Mouse (Mus musculus): Measurements from ENCODE around the gene Tmem184a. TPM values are rescaled to one million over a fixed set of nuclear protein-coding genes. Genes with fewer than 3 reads are reported as not detected.
A peak's percentile ranks its signal among the peaks of the same experiment; 100 is the strongest.

Gene Tmem184a
- total RNA-seq (2014; fragmentation: Nextera tagmentation), result not detected in 2 replicates
- total RNA-seq (2017), result 0.04 TPM in 1 of 2 replicates, not detected in the other

DNA sequence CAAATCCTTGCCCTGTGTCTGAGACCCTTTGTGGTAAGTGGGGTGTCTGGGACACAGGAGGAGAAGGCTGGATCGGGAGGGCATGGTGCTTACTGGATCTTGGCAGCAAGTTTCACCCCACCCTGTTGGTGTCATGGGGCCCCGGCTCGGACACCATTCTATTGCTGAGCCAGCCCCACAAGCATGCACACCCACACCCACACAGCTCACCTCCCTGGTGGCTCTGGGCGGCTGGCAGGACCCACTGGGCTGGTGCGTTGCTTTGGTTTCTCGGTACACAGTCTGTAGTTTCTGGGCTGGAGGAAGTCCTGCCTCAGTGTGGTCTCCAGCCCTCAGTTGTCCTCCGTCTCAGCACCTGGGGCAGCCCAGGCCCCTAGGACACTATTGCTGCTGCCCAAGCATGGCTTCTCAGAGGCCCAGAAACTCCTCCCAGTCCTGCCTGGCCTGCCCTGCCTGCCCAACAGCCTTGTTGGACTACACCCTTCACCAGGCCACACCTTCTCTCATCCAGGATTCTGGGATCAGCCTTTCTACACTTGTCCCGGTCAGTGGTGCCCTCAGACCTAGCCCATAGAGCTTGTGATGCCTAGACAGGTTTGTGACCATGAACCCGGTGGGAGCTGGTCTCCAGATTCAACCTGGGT lies at the start of gene Tmem184a:
TSS of gene Tmem184a (minus strand) at position 380 of the 644 bp plus-strand sequence.
- ATAC-seq (replicated peaks; ENCODE audit: poor library complexity, severe bottlenecking), result no peak

DNA sequence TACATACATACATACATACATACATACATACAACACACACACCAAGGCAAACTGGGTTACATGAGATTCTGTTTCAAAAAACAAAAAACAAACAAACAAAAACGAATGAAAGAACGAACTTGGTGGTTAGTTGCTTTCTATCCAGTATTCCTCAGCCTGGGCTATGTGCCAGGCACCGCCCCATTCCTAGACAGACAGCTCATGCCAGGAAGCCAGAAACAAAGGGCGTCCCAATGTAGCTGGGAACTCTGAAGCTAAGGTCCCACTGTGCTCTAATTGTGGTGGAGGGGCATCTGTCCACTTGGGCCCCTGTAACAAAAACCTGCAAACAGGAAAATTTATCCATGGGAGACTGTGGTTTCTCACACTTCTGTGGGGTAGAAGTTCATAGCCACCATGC lies 43.0 kb upstream of the Tmem184a start:
- no peak for ATAC-seq (replicated peaks; ENCODE audit: poor library complexity, severe bottlenecking)

DNA sequence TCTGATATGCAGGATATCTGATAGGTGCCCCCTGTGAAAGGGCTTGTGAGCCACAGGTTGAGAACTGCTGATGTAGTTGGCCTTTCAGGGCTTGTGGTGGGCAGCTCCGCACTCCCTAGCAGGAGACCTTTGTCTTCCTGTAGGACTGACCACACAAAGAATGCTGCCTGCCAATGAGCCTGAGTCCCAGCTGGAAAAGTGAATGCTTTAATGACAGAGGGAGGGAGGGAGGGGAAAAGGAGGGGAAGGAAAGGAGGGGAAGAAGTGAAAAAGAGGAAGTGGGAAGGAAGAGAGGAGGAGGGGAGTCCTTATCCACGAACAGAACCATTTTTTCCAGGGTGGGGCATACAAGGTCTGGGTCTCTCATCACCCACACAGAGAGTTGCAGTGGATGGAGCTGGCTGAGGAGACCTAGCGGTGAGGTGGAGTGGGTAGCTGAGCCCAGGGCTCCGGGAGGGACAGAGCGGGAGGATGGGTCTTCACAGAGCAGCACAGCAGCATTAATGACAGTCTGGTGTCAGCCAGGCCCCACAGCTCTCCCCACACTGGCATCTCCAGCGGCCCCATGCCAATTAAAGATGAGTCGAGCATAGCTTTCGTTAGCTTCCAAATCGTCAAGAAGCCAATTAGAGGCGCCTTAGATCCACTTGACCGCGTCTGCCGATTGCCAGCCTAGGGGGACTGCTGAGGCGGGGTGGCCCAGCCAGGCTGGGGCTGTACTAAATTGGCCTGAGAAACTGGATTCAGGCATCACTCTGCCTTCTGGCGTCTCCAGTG lies 40.8 kb upstream of the Tmem184a start:
- ATAC-seq (replicated peaks; ENCODE audit: poor library complexity, severe bottlenecking), result peak; percentile 37

DNA sequence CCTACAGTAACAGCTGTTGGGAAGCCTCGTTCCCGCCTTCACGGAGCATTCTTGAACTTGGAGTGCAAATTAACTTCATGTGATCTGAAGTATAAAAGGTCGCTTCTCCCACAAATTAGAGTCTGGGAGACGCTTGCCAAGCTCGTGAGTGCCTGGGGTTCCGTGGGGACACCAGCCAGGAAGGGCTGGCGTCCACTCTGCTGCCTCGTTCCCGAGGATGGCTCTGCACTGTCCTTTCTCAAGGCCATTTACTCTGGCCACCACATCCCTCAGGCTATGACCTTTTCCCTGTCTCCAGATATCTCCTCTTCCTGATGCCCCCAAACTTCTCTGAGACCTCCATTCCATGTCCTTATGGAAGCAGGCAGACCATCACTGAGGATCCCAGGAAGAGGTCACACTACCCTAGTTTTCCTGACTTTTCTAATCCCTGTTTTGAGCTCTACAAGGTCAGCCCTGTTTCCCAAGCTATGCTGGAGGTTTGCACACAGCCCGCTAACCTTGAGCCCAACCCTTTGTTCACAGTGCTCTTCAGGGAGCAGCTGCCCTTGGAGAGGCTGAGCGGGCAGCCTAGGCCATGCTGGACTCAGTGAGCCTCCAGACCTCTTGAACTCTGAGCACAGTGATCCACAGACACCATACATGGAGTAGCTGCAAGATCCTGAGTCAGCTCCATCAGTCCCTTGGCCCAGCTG lies 30.1 kb upstream of the Tmem184a start:
- no peak for ATAC-seq (replicated peaks; ENCODE audit: poor library complexity, severe bottlenecking)

DNA sequence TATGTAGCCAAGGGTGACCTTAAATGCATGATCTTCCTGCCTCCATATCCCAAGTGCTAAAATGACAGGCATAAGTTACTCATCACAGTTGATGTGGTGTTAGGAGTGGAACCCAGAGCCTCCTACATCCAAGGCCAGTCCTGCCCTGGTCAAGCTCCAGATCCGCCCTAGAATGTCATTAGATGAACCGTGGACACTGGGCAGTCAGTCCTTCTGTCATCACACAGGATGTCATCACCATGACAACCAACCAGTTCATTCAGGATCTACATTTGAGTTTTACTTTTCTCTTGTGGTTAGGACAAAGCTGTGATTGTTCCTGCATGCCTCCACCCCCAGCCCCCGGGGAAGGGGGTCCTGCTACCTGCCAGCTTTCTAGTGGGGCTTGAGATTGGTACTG lies 19.4 kb upstream of the Tmem184a start:
- ATAC-seq (replicated peaks; ENCODE audit: poor library complexity, severe bottlenecking), result no peak

DNA sequence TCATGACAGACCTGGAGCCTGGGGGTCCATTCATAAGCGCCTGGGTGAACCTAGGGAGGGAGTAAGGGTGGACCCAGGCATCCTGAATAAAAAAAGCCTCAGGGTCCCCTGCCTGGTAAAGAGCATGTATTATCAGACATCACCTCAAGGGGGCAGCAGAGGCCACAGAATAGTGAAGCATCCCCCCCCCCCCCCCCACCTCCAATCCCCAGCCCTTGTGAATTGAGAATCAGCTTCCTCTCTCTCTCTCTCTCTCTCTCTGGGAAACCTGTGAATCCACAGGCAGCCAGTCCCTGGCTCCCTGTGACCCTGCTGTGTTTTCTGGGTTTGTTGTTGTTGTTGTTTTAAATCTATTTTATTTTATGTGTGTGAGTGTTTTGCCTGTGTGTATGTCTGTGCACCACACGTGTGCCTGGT lies 18.8 kb upstream of the Tmem184a start:
- ATAC-seq (replicated peaks; ENCODE audit: poor library complexity, severe bottlenecking), result peak; percentile 73

- ATAC-seq (replicated peaks; ENCODE audit: poor library complexity, severe bottlenecking), result no peak
Observed at GRCm38 (mm10) chr5:139835706-139836105, 16.0 kb upstream of the Tmem184a start.

DNA sequence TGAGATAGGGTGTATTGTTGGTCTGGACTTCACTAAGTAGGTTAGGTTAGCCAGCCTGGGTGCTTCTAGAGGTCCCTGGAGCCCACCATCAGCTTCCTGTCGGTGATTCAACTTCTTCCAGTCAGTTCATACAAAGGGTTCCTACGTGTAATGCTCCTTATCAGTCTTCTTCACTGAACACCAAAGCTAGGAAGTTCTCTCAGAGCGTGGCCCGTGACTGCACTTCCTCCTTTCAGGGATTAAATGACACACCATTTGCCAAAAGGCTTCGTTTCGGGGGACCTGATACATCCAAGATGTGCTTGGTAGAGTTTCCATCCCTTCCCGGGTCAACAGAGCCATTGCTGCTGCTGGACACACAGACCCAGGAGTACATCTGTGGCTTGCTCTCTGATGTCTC lies 12.4 kb upstream of the Tmem184a start:
- no peak for ATAC-seq (replicated peaks; ENCODE audit: poor library complexity, severe bottlenecking)

DNA sequence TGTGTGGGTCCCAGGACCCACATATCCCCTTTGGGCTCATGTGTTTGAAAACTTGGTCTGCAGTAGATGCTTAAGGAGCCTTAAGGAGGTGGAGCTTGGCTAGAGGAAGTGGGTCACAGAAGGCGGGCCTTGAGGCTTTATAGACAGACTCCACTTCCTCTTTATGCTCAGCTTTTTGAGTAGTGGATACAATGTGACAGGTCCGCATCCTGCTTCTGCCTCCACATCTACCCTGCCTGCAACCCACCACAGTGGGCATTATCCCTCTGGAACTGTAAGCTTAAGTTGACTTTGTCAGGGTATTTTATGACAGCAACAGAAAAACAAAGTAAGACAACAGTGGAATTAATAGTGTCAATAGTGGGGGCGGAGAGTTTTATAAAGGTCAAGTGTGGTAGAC lies 11.0 kb upstream of the Tmem184a start:
- peak; percentile 87 for ATAC-seq (replicated peaks; ENCODE audit: poor library complexity, severe bottlenecking)

- no peak for ATAC-seq (replicated peaks; ENCODE audit: poor library complexity, severe bottlenecking)
Observed at GRCm38 (mm10) chr5:139829384-139829783, 9.7 kb upstream of the Tmem184a start.

- ATAC-seq (replicated peaks; ENCODE audit: poor library complexity, severe bottlenecking), result no peak
Observed at GRCm38 (mm10) chr5:139827593-139827992, 7.9 kb upstream of the Tmem184a start.

DNA sequence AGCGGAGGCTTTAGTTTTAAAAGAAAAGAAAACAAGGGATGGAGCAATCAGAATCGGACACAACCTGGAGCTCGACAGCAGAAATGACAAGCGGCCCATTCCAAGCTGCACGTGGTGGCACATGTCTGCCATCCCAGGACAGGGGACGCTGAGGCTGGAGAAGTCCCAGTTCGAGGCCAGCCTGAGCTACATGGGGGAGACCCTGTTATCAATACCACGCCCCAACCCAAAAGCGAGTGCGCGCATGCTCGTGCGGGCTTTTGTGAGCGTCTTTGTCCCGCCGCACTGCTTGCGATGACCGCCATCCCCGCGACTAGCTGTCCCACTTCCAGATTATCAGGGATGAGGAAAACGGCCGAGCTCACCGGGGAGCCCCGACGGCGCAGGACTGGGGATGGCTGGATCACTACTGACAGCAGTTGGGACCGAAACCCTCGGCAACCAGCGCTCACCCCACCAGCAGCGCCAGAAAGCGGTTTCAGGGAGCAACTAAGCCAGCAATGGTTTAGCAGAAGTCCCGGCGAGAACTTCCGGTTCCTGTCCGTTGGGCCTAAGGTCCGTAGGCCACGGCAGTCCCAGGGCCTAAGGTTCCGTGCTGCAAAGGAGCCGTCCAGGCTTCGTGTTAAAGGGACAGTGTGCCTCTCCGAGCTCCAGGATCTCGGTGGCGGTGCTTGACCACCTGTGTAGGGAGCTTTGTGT lies 6.8 kb upstream of the Tmem184a start, which contains the start of the genes Gm26938 and Psmg3:
TSS of gene Gm26938 (minus strand) at position 51 of the 699 bp plus-strand sequence.
TSS of gene Psmg3 (minus strand) at position 529 of the 699 bp plus-strand sequence.
- peak; percentile 83 for ATAC-seq (replicated peaks; ENCODE audit: poor library complexity, severe bottlenecking)

- ATAC-seq (replicated peaks; ENCODE audit: poor library complexity, severe bottlenecking), result no peak
Observed at GRCm38 (mm10) chr5:139825947-139826346, 6.2 kb upstream of the Tmem184a start.

DNA sequence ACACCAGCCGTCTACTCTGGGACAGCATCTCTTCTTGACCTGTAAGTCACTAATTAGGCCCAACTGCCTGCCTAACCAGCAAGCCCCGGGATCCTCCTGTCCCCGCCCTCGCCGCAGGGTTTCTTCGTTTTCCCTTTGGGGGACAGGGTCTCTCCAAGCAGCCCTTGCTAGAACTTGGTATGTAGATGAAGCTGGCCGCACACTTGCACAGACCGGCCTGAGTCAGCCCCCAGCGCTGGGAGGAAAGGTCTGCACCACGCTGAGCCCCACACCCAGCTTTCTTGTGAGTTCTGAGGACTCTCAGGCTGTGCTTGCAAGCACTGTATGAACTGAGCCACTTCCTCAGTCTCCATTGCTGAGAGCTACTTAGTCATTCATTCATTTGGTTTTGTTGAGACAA lies 4.8 kb upstream of the Tmem184a start:
- no peak for ATAC-seq (replicated peaks; ENCODE audit: poor library complexity, severe bottlenecking)

DNA sequence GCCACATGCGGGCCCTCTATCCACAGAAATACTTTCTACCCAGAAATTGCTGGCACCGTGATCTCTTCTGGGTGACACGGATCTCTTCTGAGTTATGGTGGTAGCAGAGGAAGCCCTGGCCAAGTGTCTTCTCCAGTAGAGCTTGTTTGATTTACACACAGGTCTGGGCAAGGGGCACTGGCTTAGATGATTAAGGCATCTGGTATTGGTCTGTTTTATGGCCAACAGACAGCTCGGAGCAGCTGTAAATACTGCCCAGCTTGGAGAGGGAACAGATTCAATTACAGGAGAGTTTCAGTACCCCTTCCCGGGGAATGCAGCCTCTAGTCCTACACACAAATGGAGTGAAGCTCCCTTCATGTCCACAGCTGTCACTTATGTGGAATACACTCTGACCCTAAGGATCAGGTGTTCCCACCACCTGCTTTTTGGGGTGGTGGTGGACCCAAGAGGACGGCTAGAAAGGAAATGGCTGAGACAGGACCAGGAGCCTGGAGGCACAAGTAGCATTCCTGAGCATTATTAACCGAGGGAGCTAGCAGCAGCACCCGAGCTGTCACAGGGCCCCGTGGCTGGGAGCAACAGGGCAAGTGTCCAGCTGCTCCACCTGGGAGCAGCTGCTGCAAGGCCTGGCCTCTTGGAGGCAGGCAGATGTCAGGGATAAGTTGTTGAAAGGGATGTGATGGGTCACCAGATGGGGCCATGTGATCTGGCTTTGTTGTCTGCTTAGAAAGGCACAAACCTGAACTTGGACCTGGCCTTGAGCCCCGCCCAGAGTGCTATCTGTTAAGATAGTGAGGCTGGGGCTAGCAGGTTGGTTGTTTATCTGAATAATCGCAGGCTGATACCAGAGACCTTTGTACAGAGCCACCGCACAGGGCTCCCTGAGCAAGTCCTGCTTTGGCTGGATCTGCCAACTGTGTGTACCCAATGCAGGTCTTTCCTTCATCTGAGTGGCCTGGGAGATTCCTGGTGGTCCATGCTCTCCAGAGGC lies 2.0 kb upstream of the Tmem184a start:
- no peak for ATAC-seq (replicated peaks; ENCODE audit: poor library complexity, severe bottlenecking)

- peak; percentile 41; the same call in 1 of the 2 replicates for ATAC-seq (replicated peaks; ENCODE audit: poor library complexity, severe bottlenecking)
Observed at GRCm38 (mm10) chr5:139818801-139819200, 916 bp downstream of the Tmem184a start.

GRCm38 (mm10) chr5:139818056-139818455 lies 1.7 kb downstream of the Tmem184a start:
- ATAC-seq (replicated peaks; ENCODE audit: poor library complexity, severe bottlenecking), result no peak

DNA sequence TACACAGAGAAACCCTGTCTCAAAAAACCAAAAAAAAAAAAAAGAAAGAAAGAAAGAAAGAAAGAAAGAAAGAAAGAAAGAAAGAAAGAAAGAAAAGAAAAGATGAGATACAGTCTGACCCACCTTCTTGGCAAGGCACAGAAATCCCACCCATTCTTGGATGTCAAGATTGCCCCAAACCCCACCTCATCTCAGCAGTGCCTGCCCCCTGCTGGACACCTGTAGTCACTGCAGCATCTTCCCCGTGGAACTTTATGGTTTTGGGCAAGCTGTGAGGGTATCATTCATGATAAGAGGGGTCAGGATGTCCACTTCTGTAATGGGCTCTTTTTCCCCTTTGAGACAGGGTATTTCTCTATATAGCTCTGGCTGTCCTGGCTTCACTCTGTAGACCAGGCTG lies 2.4 kb downstream of the Tmem184a start:
- ATAC-seq (replicated peaks; ENCODE audit: poor library complexity, severe bottlenecking), result peak; percentile 60

DNA sequence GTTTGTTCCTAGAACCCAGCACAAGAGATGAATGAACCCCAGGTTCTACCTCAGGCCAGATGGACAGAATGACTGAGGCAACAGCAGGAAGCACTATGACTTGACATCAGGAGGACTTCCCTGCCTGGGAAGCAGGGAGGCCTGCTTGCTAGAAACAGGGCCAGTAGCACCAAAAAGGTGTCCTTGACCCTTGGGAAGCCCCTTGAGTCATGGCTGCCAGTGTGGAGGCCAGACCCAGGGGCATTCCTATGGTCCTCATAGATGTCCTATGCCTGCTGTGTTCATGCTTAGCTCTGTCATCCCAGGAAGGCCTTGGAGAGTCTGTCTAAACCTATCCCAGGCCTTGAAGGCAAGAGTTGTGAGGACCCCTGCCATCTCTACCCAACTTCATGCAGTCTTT lies 3.3 kb downstream of the Tmem184a start:
- ATAC-seq (replicated peaks; ENCODE audit: poor library complexity, severe bottlenecking), result no peak

Data from granulocyte monocyte progenitor cell, adult 5-6 weeks (primary cell).